Mouse (Mus musculus) heart, adult 8-10 months (tissue): ENCODE results near the gene Cd300ld3. TPM values are rescaled to one million over a fixed set of nuclear protein-coding genes. Genes with fewer than 3 reads are reported as not detected.
"Not testable (repeated sequence)": the region's sequence is repeated elsewhere in the genome, so short reads cannot be mapped to it uniquely, and the experiment has no call there.

Source experiments
- DNase-seq: peaks from one replicate; pipeline ENCODE4 v3.0.0; 2022; ENCODE audit warnings: low spot score
- total RNA-seq, 4 experiments: library from RNA; stranded (reverse); gene quantifications; 2 replicates each; pipeline ENCODE4 v1.2.4; 2022

The Cd300ld3 gene
- total RNA-seq, 4 experiments from 2014 or later, result 4.6 to 9.1 (median 7.4) TPM

- no peak for DNase-seq
These were observed 4.8 kb upstream of the Cd300ld3 start for GRCm38 (mm10) chr11:115052991-115053390.

GRCm38 (mm10) chr11:115052206-115052605 is 4.0 kb upstream of the Cd300ld3 start:
- DNase-seq, result no peak

- DNase-seq, result no peak
These were observed 1.2 kb upstream of the Cd300ld3 start for GRCm38 (mm10) chr11:115049282-115049895.

GRCm38 (mm10) chr11:115037669-115038068 is 10.5 kb downstream of the Cd300ld3 start, which contains the start of gene Cd300ld5:
Cd300ld5 (minus strand) TSS chr11:115037769.
- DNase-seq, result not testable (repeated sequence)

GRCm38 (mm10) chr11:115026912-115027311 is 21.3 kb downstream of the Cd300ld3 start, which contains the start of gene Cd300ld4:
Cd300ld4 (minus strand) TSS chr11:115027012.
- not testable (repeated sequence) for DNase-seq

GRCm38 (mm10) chr11:115016093-115016492 is 32.1 kb downstream of the Cd300ld3 start, which contains the start of gene Cd300ld2:
Cd300ld2 (minus strand) TSS chr11:115016193.
- not testable (repeated sequence) for DNase-seq

GRCm38 (mm10) chr11:115004070-115004469 is 44.1 kb downstream of the Cd300ld3 start:
- peak; percentile 23 for DNase-seq

GRCm38 (mm10) chr11:115001474-115002040 is 46.7 kb downstream of the Cd300ld3 start, which contains the start of gene Cd300c2:
Cd300c2 (minus strand) TSS chr11:115001880.
- DNase-seq, result no peak

Other genes with a start within 250 kb of the Cd300ld3 start
- gene Gpr142, start 249.5 kb downstream of the Cd300ld3 start, total RNA-seq, result not detected
- gene Gprc5c, start 197.3 kb downstream of the Cd300ld3 start, total RNA-seq, result 1 to 10 TPM; 7.3 to 9.6 (median 9.1) TPM
- gene Cd300a, start 158.4 kb downstream of the Cd300ld3 start, total RNA-seq, result 1 to 10 TPM in 1 of 4 experiments, under 1 TPM in 3; 0.38 to 1.6 (median 0.86) TPM
- 1 to 10 TPM in 2 of 4 experiments, under 1 TPM in 2; 0.38 to 1.2 (median 0.73) TPM for gene Cd300lb, start 114.0 kb downstream of the Cd300ld3 start, total RNA-seq
- gene Cd300c, start 79.3 kb downstream of the Cd300ld3 start, total RNA-seq, result not detected
- gene Cd300ld, start 58.5 kb downstream of the Cd300ld3 start, total RNA-seq, result 1 to 10 TPM; 1.2 to 2.0 (median 1.5) TPM
- gene Cd300c2, start 46.5 kb downstream of the Cd300ld3 start, total RNA-seq, result 1 to 10 TPM; 1.1 to 1.6 (median 1.3) TPM
- gene Cd300ld2, start 32.2 kb downstream of the Cd300ld3 start, total RNA-seq, result not detected
- gene Cd300ld4, start 21.4 kb downstream of the Cd300ld3 start, total RNA-seq, result 1 to 10 TPM in 1 of 4 experiments, not detected in 3; 1.8 TPM
- gene Cd300ld5, start 10.6 kb downstream of the Cd300ld3 start, total RNA-seq, result 1 to 10 TPM; 1.6 to 5.8 (median 2.9) TPM
- under 1 TPM; 0.25 to 0.40 (median 0.32) TPM for gene Cd300e, start 13.8 kb upstream of the Cd300ld3 start, total RNA-seq
- 1 to 10 TPM in 1 of 4 experiments, under 1 TPM in 3; 0.34 to 1.0 (median 0.63) TPM for gene Rab37, start 43.0 kb upstream of the Cd300ld3 start, total RNA-seq
- under 1 TPM in 3 of 4 experiments, not detected in 1; 0.13 to 0.89 (median 0.22) TPM for gene Cd300lf, start 85.6 kb upstream of the Cd300ld3 start, total RNA-seq
- gene Slc9a3r1, start 114.9 kb upstream of the Cd300ld3 start, total RNA-seq, result 1 to 10 TPM; 7.3 to 8.5 (median 8.5) TPM
- 10 to 100 TPM in 1 of 4 experiments, 1 to 10 TPM in 3; 8.7 to 10.9 (median 9.1) TPM for gene Tmem104, start 139.1 kb upstream of the Cd300ld3 start, total RNA-seq
- gene Nat9, start 139.4 kb upstream of the Cd300ld3 start, total RNA-seq, result 10 to 100 TPM; 25.0 to 34.9 (median 25.9) TPM
- under 1 TPM; 0.09 to 0.65 (median 0.23) TPM for gene Grin2c, start 218.8 kb upstream of the Cd300ld3 start, total RNA-seq
- 1 to 10 TPM; 9.1 to 10.0 (median 9.6) TPM for gene Fdxr, start 228.6 kb upstream of the Cd300ld3 start, total RNA-seq
- 1 to 10 TPM; 2.0 to 3.5 (median 2.3) TPM for gene Fads6, start 249.3 kb upstream of the Cd300ld3 start, total RNA-seq